Mouse (Mus musculus) embryonic fibroblast, embryonic 13.5 days (primary cell): ENCODE data around the gene Git2. TPM values are rescaled to one million over a fixed set of nuclear protein-coding genes. Genes with fewer than 3 reads are reported as not detected.

Experiments used
- H3K27ac ChIP-seq: 2 replicates; pipeline ENCODE4 v1.5.1; 2012; ENCODE audit warnings: low read length, control low read depth, inconsistent platforms; ENCODE audit not compliant: insufficient read depth
- H3K4me1 ChIP-seq: 2 replicates; pipeline ENCODE4 v1.6.1; 2011; ENCODE audit warnings: low read length; ENCODE audit not compliant: control insufficient read depth, insufficient read depth
- H3K4me3 ChIP-seq: 2 replicates; pipeline ENCODE4 v1.5.1; 2011; ENCODE audit warnings: mild to moderate bottlenecking, control low read depth, low read length; ENCODE audit not compliant: insufficient read depth
- CTCF ChIP-seq: IDR thresholded peaks from 2 replicates; pipeline ENCODE4 v1.5.1; 2011; ENCODE audit warnings: mild to moderate bottlenecking, control low read depth, low read length, moderate library complexity, borderline replicate concordance; ENCODE audit not compliant: insufficient read depth
- POLR2A ChIP-seq: IDR thresholded peaks from 2 replicates; pipeline ENCODE4 v1.6.1; 2011; ENCODE audit warnings: low read depth, mild to moderate bottlenecking, control low read depth, low read length, moderate library complexity
- polyA plus RNA-seq: library from polyadenylated mRNA; stranded (reverse); fragments of >200 nt; gene quantifications from 2 replicates; pipeline ENCODE4 v1.2.4, GENCODE M21; 2011; ENCODE audit warnings: low read depth; ENCODE audit not compliant: missing spikeins, insufficient read length

The Git2 gene
- polyA plus RNA-seq: 50.0 and 58.0 TPM in 2 replicates

DNA sequence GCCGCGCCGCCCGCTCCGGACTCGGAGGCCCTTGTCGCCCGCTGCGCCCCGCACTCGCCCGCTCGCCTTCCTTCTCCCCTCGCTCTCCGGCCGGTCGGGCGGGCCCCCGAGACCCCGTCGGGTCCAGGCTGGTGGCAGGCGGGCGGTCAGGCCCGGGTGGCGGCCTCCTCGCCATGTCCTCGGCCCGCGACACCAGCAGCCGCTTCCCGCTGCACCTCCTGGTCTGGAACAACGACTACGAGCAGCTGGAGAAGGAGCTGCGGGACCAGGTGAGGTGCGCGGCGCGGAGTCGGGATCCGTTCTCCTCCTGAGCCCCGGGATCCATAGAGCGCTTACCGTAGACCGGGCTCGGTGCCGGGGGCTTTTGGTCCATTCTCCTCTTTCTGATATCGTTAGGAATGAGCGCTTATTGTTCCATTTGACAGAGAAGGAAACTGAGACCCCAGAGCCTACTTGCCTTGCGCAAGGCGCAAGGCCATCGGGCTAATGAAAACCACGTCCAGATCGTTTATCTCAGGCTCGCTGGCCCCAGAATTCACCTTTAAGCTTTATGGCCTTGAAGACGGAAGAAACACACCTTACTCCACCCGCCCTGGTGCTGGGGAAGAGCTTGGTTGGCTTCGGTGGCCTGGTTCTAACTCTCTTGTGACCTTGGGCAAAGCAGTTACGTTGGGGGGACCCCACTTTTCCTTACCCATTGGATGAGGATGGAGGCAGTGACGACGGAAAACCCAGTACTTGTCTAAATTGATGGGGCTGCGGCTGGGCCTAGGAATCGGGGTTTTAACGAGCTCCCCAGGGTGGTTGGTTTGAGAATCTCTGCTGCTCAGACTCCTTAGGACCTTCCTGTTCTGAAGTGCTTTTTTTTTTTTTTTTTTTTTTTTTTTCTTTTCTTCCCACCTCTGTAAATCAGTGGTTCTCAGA lies at the start of gene Git2:
TSS of gene Git2 (minus strand) at position 462 of the 924 bp plus-strand sequence.
- TF ChIP-seq POLR2A (no peak), CTCF (no peak)
- H3K4me1 ChIP-seq: peaks cover 8% of the 10 kb centered on the region
- peak within 1 kb of the TSS; percentile 96 for H3K4me3 ChIP-seq
- peak within 1 kb of the TSS; percentile 79 for H3K27ac ChIP-seq

DNA sequence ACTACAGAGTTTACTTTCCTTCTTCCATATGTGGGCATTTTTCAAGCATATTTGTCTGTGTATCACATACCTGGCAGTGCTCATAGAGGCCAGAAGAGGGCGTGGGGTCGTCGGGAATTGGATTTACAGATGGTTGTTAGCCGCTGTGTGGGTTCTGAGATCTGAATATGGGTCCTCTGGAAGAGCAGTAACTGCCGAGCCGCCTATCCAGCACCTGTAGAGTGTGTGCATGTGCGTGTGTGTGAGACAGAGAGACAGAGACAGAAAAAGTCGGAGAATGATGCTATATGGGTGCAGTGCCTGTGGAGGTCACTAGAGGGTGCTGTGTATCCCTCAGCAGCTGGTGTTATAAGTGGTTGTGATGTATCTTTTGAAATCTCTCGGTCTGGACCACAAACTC lies 48.9 kb upstream of the Git2 start:
- TF ChIP-seq CTCF: peak; percentile 62; the same call in 1 of the 2 replicates
- TF ChIP-seq POLR2A: no peak
- no peak overlapping the region for H3K27ac ChIP-seq
- H3K4me3 ChIP-seq: no peak overlapping the region
- H3K4me1 ChIP-seq: no peaks in the 10 kb centered on the region

DNA sequence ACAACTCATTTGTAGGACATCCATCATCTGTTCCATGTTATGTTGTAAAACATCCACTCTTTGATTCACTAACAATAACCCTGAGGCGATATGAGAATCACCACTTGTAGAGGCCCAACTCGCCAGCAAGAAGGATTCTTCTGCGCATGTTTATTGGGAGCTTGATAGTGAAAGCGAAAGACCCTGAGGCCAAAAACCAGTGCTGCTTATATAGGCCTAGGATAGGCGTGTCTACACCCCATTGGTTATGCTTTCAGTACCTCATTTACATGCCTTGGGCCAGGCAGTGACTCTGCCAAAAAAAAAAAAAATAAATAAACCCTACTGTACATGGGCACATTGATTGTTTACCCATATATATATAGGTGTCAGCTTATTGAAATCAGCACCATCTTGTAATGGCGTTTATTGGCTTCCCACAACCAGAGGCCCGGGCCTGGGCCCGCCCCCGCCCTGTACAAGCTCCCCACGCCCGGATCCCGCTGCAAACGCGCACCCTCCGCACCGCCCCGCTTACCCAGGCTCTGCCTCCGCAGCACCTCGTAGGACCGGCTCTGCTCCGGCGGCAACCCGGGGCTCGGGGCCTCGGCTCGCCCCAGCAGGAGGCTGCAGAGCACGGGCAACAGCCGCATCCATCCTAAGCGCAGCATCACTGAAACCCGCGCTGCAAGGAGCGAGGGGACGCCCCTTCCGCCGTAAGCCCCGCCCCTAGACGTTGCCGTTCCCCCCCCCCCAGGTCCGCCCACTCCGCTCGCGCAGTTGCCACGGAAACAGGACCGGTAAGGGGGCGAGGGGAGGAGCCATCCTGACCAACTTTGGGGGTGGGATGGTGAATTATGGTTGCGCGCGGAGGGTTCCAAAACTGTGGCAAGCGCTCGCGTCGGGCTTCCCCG lies 47.7 kb upstream of the Git2 start, which contains the start of gene 1500011B03Rik:
TSS of gene 1500011B03Rik (minus strand) at position 673 of the 893 bp plus-strand sequence.
- H3K27ac ChIP-seq: no peak within 1 kb of the TSS
- TF ChIP-seq CTCF: no peak
- TF ChIP-seq POLR2A: peak; percentile 89
- peak within 1 kb of the TSS; percentile 64 for H3K4me3 ChIP-seq
- no peaks in the 10 kb centered on the region for H3K4me1 ChIP-seq

DNA sequence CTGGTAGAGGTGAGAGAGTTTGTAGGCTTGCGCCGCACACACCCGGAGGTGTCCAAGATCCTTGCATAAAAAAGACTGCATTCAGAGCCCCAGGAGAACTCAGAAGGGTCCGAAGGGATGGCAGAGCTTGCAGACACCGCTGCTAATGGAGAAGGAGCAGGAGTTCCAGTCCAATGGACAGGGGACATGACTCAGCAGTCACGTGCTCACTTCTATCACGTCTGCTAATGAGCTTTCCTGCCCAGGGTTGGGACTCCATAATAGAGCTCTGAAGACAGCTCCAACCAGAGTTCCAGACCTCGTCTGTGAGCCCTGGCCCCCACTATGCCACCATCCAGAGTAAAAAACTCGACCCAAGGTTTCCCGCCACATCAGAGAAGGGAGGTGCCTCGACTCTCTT lies 42.8 kb upstream of the Git2 start:
- Histone ChIP-seq H3K27ac (no peak overlapping the region), H3K4me1 (no peaks in the 10 kb centered on the region), H3K4me3 (no peak overlapping the region)
- TF ChIP-seq CTCF (no peak), POLR2A (no peak)

DNA sequence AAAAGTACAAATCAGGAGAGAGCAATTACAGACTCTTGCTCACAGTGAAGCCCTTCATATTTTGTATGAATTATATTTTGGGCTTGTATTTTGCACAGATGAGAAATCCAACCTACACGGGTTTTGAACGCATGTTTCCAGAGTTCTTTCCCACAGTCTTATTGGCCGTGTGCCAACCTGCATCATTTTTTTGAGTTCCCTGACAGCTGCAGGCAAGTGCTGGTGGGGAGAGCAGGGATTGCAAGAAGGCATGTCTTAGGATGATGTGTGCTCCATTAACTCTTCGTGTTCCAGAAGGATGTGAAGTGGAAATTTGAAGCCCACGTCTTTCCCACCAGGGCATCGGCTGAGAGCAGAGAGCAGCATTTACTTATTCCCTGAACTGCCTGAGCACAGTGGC lies 41.3 kb upstream of the Git2 start:
- Histone ChIP-seq H3K4me3 (no peak overlapping the region), H3K27ac (no peak overlapping the region), H3K4me1 (no peaks in the 10 kb centered on the region)
- TF ChIP-seq POLR2A (no peak), CTCF (no peak)

DNA sequence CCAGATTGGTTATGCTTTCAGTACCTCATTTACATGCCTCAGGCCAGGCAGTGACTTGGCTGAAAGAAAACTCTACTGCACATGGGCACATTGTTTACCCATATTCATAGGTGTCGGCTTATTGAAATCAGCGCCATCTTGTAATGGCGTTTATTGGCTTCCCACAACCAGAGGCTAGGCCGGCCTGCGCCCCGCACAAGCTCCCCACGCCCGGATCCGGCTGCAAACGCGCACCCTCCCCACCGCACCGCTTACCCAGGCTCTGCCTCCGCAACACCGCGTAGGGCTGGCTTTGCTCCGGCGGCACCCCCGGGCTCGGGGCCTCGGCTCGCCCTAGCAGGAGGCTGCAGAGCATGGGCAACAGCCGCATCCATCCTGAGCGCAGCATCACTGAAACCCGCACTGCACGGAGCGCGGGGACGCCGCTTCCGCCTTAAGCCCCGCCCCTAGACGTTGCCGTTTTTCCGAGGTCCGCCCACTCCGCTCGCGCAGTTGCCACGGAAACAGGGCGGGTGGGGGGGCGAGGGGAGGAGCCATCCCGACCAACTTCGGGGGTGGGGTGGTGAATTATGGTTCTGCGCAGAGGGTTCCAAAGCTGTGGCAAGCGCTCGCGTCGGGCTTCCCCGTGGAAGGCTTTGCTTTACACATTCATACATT lies 38.3 kb upstream of the Git2 start:
- no peak for TF ChIP-seq CTCF
- peak; percentile 94 for TF ChIP-seq POLR2A
- Histone ChIP-seq H3K4me1 (no peaks in the 10 kb centered on the region), H3K4me3 (peak overlapping the region; percentile 70), H3K27ac (peak overlapping the region; percentile 3; the same call in 1 of the 2 replicates)

DNA sequence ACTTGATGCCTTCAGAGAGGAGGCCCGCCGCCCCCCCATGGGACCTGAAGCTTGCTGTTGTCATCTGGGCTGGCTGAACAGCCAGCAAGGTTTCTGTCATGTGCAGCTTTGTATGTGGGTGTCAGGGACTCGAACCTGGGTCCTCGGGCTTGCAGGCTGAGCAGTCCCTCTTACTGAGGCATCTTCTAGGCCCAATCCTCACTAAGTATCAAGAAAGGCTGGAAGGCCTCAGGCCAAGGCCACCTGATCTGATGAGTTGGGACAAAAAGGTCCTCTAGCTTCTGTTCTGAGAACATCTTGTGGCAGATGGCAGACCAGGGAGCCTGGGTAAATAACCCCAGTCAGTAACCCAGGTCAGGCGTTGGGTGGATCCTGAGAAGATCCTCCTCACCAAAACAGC lies 34.5 kb upstream of the Git2 start:
- no peak for TF ChIP-seq CTCF
- TF ChIP-seq POLR2A: no peak
- Histone ChIP-seq H3K27ac (no peak overlapping the region), H3K4me3 (no peak overlapping the region), H3K4me1 (no peaks in the 10 kb centered on the region)

DNA sequence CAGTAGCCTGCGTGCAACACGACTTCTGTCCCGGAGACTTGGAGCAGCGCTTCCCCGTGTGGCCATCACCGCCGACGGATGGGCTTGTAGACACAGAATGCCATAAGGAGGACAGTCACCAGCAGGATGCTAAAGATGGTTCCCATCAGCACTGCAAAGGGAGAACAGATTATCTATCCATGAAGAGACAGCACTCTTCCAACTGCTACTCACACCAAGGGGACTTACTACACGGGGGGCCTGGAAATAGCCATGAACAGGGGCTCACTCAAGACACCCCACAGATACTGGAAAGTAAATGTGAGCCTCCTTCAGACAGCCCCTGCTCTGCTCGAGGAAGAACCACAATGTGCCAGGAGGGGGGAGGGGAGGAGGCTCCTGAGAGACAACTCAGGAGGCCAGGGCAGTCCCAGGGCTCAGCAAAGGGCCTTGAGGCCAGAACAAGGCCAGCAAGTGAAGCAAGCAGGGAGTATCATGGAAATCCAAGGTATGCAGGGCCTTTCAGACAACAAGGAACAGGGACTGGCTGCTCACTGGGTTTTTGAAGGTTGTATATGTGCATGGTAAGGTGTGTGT lies 34.0 kb upstream of the Git2 start:
- TF ChIP-seq POLR2A: no peak
- no peak for TF ChIP-seq CTCF
- Histone ChIP-seq H3K4me1 (no peaks in the 10 kb centered on the region), H3K27ac (no peak overlapping the region), H3K4me3 (no peak overlapping the region)

DNA sequence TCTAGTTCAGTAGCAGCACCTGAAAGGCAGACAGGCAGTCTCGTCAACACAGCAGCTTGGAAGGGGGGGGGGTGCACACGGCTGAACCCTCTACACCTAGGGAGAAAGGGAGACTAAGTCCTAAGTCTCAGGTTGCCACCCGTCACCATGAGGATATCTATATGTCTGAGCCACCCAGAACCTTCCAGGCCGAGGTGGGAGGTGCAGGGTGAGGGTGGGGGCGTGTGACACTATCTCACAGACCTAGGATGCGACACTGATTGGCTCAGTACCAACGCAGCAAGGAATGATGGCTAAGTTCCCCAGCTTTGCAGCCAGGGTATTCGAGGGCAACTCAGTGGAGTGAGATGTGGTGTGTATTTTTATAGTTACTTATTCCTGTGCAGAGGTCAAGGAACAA lies 33.1 kb upstream of the Git2 start:
- Histone ChIP-seq H3K27ac (no peak overlapping the region), H3K4me1 (no peaks in the 10 kb centered on the region), H3K4me3 (no peak overlapping the region)
- TF ChIP-seq POLR2A: no peak
- no peak for TF ChIP-seq CTCF
